Mouse (Mus musculus) heart, adult 11 months (tissue): ENCODE data around the gene Stmn3.

Experiments used
- DNase-seq: peaks from one replicate; pipeline ENCODE4 v3.0.0; 2022

Gene Stmn3

DNA sequence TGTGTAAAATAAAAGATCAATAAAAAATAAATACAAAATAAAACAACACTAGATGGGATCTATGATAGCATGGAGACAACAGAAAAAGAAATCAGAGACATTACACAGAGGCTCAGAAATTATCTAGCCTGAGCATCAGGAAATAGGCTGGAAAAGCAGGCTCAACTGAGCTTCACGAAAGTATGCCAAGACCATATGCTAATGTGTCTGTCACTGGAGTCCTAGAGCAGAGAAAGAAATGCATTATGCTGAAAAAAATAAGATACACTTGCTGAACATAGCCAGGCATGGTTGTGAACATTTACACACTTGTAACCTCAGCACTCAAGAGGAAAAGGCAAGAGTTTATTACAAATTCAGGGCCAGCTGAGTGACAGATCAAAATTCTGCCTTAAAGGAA is 34.3 kb downstream of the Stmn3 start:
- peak; percentile 3 for DNase-seq

DNA sequence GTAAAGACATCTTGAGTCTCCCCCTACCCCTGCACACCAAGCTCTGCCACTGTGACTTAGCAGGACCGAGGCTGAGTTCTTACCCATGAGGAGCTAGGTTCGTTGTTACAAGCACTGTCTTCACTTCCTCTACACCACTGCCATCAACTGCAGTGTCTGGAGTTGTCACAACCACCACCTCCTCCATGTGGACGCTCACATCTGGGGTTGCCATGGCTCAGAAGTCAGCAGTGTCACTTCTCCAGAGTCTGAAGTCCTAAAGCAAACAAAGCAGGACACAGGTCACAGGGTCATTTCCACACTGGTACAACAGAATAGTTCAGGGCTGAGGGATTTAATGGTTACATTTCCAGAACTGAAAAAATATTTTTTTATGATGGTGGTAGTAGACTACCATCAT is 36.4 kb downstream of the Stmn3 start:
- peak; percentile 74 for DNase-seq

DNA sequence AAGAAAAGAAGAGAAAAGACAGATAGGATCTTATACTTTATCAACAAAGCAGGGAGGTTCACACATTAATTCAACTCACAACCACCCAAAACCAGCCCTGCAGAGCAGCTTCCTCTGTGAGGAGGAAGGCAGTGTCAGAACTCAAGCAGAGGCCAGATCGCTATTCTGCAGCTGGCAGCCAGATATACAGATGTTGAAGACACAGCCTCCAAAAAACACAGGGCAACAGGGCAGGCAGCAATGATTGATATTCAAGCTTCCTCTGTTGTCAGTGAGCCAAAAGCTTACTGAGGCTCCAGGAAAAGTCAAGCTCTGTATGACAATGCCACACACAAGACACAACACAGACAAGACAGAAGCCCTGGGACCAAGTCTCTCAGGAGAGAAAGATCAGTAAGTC is 37.5 kb downstream of the Stmn3 start:
- peak; percentile 96 for DNase-seq

DNA sequence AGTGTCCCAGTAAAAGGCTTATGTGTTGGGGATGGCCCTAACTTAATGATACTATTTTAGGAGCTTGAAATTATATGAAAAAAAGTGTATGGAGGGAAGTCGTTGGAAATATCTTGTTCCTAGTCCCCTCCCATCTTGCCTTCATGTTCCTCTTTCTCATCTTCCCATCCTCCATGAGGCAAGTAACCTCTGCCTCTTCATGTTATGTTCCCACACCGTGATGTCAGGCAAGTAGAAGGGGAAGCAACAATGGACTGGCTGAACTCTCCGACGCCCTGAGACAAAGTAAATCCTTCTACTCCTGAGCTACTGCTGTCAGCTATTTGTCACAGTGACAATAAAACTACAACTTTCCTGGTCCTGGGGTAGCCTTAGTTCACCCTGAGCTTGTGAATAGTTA is 39.7 kb downstream of the Stmn3 start:
- peak; percentile 64 for DNase-seq

DNA sequence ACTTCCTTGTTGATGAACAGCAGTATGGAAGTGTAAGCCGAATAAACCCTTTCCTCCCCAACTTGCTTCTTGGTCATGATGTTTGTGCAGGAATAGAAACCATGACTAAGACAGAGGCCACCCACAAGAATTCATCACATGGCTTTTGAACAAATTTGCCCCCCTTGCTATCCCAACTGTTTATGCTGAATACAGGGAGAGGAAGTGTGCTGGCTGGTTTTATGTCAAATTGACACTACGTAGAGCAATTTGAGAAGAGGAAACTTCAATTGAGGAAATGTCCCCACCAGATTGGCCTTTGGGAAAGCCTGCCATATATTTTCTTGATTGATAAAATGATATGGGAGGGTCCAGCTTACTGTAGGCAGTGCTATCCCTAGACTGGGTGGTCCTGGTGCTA is 40.5 kb downstream of the Stmn3 start:
- peak; percentile 44 for DNase-seq

DNA sequence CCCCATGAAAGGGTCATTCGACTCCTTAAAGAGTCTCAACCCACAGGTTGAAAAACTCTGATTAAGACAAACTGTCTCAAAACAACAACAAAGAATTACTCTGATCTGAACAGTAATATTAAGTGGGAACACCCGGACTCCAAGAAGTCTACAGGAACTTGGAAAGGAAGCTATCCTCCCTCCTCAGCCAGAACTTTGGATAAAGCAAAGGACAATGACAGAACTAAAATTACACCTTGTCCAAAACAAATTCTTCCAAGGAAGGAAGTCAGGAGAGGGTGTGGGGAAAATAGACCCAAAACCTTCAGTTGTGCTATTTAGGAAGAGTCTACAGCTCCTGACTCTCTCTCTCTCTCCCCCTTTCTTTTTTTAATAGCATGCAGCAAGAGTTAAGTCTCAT is 42.2 kb downstream of the Stmn3 start:
- DNase-seq, result peak; percentile 78

DNA sequence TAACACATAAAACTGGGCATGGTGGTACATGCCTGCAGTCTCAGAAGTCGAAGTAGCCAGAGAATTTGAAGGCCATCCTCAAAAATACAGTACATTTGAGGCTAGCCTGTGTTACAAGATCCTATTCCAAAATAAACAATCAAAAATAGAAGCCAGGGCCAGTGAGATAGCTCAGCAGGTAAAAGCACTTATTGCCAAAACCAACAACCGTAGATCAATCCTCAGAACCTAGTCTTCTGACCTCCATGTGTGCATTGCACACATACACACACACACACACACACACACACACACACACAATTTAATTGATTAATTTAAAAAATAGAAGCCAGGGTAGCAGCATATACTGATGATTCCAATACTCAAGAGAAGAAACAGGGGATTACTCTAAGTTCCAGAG is 47.5 kb downstream of the Stmn3 start:
- peak; percentile 22 for DNase-seq
